Mouse (Mus musculus): ENCODE measurements around the gene Slc6a20b.

Gene Slc6a20b

GRCm38 (mm10) chr9:123595194-123595593 lies 37.2 kb downstream of the Slc6a20b start:
- intact Hi-C loops (cut with DNase I), result no loop called here

- intact Hi-C loops (cut with DNase I), result loop anchor here (10.0 kb wide), 2 partner anchors 115 to 225 kb away; no protein-coding TSS in a partner anchor
Measured at GRCm38 (mm10) chr9:123589240-123589910, 43.0 kb downstream of the Slc6a20b start.

GRCm38 (mm10) chr9:123577360-123578192 lies 54.8 kb downstream of the Slc6a20b start:
- intact Hi-C loops (cut with DNase I), result no loop called here

- intact Hi-C loops (cut with DNase I), result no loop called here
Measured at GRCm38 (mm10) chr9:123554599-123554998, 77.8 kb downstream of the Slc6a20b start.

All from adrenal gland (tissue).